Mouse (Mus musculus): ENCODE data around the gene Amotl1.

The Amotl1 gene

DNA sequence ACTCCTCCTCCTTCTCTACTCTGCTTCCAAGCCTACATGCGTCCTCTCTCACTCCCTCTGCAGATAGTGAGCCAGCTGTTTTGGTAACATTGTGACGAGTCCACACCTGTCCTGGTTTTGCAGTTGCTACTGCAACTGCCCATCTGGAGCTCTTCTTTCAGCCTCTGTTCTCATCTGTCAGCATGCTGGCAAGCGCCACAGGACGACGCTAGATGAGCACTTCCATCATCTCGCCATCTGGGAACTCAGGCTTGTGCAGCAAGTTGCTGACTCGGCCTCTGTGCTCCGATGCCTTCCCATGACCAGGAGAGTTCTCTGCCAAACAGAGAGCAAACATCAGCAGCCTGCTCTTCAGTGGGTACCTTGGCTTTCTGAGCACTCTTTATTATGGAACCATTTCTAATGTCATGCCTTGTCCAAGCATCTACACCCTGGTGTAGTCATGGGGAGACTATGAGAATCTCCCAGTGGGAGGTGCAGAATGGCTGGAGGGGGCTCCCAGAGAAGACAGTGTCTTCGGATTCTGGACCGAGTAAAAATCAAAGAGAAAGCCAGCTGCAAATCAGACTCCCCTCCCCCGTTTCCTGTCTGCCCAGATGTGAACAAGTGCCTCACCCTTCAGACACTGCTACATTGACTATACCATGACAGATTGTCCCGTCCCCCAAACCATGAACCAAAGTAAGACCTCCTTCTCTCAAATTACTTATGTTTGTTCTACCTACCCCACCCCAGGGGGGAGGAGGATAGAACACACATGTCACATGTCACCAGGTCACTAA is 97.1 kb downstream of the Amotl1 start:
- DNase-seq (ENCODE audit: low read depth, low spot score), result peak; percentile 34

DNA sequence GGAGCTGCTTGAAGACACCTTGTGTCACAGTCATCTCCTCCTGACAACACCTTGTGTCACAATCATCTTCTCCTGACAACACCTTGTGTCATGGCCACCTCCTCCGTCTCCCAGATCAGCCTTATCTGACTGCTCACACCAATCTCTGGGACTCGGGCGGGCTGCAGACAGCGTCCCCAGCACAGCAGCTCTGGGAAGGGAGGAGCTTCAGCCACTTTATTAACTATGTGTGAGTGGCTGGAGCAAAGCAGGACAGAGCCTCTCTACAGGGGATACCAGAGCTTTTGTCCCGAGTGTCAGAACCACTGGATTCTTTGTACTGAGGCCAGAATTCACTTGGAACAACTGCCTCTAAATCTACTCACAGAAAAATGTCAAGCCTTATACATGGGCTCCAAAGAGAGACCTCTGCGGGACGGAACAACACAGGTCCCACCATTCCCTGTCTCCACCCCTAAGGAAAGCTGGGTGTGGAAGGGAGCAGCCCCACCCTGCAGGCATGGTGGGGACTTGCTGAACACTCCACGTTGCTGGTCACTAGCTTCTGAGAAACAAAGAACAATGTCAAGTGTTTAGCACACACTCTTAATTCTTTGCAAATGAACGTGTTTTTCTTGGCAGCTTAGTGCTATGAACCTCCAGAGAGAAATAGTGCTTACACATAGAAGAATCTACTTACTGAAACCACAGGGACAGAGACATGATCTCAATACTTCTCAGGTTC is 100.7 kb downstream of the Amotl1 start:
- DNase-seq (ENCODE audit: low read depth, low spot score), result no peak

DNA sequence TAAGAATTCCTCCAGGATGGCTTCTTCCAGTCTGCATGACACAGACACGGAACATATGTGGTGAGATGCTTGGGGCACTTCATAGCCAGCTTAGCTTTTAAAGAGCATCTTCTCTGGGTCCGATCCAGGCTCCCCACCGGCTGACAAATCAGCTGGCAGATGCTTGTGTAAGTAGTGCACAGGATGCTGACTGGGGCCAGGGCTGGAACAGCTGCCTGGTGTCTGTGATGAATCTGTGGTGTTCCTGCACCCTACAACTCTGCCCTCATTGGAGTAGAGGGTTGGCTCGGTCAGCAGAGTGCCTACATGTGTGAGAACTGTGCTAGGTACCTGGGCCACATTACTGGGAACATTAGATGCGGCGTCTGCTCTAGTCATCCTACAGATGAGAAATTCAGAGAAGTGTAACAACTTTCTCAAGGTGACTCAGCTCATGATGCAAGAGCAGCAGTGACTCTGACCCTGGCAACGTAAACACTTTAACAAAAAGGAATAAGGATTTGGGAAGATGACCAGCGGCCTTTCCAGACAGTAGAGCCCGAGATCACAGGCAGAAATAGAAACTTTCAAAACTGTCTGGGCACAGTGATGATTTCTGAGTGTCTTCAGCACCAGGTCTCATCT is 109.9 kb downstream of the Amotl1 start:
- no peak for DNase-seq (ENCODE audit: low read depth, low spot score)

DNA sequence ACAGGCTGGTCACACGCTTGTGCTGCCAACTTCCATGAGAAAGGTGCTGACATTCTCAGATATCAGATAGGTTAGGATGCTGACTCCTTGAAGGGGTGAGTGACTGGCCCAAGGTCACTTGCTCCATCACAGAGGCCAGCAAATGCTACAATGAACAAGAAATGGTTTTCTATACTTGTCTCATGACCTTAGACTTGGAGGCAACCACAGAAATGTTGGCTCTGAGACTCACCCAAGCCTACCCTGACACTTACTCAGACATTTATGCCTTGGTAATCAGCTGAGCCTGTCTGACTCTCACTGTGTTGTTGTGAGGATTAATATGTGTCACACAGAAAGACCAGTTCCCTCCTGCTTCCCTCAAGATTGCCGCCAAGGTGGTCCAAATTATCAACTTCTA is 111.2 kb downstream of the Amotl1 start:
- no peak for DNase-seq (ENCODE audit: low read depth, low spot score)

DNA sequence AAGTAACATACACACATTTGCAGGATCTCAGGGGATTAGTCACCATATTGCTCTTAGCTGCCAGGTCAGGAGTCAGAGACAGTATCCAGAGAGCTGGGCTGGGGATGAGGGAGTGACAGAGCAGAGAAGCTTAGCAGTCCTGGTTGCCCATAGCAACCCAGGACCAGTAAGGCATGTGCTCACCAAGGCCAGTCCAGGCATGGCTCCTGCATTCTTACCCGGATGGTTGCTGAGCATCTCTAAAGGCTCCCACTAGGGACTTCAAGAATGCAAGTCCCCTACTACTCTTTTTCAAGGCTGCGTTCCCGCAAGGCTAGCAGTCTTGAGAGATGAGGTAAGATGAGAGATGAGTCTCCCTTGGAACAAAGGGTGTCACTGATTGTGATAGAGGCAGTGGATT is 112.6 kb downstream of the Amotl1 start:
- no peak for DNase-seq (ENCODE audit: low read depth, low spot score)

DNA sequence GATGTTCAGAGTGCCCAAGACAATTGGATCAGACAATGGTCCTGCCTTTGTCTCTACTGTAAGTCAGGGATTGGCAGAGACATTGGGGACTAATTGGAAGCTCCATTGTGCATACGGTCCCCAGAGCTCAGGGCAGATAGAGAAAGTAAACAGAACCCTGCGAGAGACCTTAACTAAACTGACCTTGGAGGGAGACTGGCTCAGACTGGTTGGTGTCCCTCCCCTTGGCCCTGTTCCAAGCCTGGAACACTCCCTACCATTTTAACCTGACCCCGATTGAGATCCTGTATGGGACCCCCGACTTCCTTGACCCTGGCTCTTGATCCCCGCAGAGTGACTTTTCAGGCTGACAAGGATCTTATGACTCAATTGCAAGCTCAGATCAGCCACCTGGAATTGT is 114.9 kb downstream of the Amotl1 start:
- DNase-seq (ENCODE audit: low read depth, low spot score), result no peak

DNA sequence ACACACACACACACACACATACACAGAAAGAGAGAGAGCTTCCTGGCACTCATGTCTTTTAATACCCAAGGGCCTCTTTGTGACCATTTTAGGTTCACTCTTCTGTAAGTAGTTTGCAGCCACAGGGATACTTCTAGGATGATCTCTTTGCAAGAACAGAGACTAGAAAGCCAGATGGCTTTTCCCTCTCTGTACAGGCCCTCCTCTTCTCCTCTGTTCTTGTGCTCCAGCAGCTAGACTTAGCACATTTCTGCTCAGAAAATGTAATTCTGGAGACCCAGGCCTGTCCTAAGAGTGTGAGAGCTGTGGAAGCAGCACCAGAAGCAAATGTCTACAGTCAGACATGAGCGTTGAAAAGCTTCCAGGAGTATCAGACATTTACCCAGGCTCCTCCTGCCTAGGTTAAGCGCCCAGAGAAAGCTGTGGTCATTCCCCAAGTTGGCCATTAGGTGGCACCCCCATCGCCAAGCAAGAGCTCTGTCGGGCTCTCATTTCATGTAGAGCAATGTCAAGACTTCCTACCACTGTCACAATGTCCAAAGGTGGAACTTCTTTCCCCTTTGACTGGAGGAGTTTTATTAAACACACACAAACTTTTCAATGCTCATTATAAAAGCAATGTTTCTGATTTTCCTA is 121.3 kb downstream of the Amotl1 start:
- DNase-seq (ENCODE audit: low read depth, low spot score), result peak; percentile 82

DNA sequence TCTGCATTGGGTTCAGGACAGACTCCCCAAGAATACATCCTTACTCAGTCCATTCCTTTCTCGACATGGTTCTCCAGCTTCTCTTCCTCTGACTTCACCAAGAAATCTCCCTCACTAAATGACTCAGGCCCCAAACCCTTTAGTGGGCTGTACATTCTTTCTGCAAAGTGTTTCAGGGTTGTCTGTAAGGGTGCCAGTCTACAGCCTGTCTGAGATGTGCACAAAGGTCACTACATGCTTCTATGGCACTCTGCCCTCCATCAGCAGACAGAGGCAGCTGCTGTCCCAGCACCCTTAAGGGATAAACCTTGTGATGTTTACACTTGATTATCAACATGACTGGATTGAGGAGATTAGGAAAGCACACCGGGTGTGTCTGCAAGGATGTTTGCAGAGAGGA is 123.2 kb downstream of the Amotl1 start:
- DNase-seq (ENCODE audit: low read depth, low spot score), result no peak

DNA sequence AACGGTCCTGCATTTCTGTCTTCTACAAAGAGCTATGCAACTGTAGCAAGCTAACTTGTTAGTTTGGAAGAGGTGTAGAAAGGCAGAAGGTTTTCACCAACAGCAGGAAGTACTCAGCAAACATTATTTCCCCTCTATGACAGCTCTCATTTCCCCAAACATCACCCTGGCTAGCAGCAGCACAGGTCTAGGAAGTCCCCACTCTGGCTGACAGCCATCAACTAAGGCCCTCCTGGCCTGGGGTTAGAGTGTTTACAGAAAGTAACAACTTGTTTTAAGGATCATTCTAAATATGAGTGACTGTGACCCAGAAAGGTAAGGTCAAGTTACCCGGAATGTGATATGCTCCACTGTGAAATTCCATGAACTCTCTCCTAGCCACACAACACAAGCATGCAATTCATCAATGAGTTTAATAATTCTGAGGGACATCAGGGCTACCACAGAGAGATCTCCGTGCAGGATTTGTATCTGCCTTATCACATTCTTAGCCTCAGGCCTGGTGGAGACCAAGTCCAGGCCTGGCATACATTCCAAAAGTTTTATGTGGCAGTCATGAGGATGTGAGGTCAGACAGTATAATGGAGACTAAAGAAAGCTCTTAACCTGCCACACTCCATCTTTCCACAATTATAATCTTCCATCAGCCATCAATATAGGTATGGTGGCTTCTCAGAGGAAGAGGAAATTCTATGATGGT is 123.7 kb downstream of the Amotl1 start:
- no peak for DNase-seq (ENCODE audit: low read depth, low spot score)

DNA sequence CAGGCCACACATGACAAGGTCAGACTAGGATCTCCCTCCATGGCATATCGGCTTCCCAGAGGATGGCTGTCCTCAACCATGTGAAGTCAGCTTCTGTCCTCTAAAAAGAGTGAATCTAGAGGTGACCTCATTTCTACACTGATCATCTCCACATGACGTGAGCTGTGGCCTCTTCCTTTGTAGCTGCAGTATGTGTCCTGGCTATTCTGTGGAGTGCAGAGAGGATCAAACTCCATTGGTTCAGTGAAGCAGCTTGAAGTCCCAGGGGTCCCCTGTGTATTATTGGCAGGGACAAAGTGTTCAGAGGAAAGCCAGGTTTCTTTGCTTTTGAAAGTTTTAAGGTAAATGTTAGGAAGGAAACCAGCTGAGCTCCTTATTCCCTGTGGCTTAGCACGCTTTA is 126.8 kb downstream of the Amotl1 start:
- DNase-seq (ENCODE audit: low read depth, low spot score), result no peak

DNA sequence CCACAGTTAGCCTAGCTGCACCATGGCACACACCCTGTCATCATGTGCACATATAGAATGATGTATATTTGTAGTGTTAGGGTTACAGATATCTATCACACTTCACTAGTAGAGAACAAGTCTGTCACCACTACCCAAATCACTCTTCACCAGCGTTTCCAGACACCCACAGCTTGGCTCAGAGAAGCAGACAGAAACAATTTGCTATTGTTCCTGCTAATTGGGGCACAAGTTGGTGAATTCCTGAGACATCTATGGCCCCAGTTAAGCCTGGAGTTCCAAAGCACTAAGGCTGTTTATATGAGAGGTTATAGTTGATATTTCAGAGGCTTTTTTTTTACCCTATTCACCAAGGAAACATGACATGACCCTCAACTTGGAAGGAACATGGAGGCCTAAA is 127.6 kb downstream of the Amotl1 start:
- no peak for DNase-seq (ENCODE audit: low read depth, low spot score)

DNA sequence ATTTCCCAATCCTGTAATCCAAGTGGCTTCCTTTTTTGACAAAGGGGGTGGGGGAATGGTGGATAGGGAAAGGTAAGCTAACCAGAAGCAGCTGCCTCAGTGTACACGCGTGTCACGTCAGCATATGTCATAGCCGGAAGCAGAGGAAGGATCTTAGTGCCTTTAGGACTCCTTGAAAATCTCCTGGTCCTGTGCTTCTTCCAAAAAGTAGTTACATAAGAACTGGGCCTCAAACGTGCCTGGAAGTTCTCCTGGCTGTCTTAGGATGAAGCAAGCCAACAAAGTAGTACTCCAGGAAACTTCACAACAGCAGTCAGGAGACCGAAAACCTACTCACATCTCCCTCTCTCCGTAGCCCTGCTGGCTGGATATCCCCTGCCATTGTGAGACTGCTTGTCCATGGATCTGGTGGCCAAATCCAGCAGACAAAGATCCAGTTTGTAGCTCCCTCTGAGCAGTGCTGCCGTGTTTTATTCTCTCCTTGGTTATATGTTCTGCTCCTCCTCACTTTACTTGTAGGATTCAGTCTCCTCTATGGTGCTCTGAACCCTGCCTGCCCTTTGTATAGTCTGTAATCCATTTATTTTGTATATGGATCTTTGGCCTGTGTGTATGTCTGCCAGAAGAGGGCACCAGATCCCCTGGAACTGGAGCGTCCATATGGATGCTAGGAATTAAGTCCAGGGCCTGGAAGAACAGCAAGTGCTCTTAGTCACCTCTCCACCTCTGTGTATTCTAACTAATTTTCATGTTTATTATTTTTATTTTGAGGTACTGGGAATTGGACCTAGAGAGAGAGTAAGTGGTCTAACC is 132.0 kb downstream of the Amotl1 start:
- DNase-seq (ENCODE audit: low read depth, low spot score), result no peak

DNA sequence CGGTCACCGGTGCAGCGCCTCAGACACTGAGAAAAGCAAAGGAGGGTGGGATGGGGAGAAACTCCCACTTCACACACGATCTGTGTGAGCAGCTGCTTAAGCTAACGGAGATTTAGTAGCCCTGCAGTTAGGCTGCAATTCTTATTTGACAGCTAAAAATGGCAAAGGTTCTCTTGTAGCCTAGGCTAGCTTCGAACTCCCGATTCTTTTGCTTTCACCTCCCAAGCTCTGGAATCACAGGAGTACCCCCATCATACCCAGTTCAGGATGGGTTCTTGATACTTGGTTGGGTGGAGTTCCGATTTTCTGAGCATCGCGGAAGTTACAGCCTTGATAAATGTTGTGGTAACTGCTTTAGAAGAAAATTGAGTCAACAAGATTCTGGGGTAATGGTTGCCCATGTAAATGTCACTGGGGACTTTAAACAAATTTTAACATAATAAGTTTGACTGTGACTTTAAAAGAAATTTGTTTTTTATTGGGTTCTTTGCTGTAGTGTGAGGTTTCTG is 143.9 kb downstream of the Amotl1 start:
- no peak for DNase-seq (ENCODE audit: low read depth, low spot score)

DNA sequence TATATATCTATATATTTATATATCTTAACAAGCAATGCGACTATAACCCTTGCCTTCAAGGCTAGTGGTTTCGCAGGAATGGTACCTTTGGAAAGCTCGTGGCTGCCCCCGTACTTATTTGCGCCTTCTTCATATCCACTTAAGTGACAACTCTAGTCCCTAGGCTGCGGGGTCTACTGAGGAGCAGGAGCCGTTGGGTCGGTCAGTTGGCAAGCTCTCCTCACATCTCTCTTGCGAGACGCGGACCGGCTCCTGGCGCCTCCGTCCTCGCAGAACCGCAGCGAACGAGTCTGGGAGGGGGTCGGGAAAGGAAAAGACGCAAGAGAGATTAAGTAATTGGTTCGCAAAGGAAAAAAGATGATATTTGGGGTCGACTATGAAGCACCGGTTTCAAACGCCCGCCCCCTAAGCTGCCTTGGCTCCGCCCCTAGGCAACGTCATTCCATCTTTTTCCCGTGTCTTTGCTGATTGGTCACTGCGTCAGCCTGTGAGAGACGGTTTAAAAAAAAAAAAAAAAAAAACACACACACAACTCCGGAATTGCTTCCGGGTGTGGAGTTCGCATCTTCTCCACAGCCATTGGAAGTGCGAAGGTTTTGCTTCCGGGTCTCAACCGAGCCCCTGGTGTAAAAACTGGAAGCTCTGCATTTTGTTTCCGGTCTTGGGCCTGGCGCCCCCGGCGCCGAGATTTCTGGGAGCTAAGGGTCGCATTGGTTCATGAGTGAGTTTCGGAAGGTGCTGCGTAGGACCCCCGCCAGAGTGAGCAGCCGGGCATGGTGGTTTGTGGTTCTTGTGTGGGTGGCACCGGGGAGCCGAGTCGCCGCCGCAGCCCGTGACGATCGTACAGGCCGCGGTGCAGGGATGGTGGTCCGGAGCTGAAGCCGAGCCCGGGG is 144.6 kb downstream of the Amotl1 start, which contains the start of the genes Kdm4d and Cwc15:
TSS of gene Kdm4d (minus strand) at position 460 of the 893 bp plus-strand sequence.
TSS of gene Cwc15 (plus strand) at position 595 of the 893 bp plus-strand sequence.
- DNase-seq (ENCODE audit: low read depth, low spot score), result peak; percentile 97

DNA sequence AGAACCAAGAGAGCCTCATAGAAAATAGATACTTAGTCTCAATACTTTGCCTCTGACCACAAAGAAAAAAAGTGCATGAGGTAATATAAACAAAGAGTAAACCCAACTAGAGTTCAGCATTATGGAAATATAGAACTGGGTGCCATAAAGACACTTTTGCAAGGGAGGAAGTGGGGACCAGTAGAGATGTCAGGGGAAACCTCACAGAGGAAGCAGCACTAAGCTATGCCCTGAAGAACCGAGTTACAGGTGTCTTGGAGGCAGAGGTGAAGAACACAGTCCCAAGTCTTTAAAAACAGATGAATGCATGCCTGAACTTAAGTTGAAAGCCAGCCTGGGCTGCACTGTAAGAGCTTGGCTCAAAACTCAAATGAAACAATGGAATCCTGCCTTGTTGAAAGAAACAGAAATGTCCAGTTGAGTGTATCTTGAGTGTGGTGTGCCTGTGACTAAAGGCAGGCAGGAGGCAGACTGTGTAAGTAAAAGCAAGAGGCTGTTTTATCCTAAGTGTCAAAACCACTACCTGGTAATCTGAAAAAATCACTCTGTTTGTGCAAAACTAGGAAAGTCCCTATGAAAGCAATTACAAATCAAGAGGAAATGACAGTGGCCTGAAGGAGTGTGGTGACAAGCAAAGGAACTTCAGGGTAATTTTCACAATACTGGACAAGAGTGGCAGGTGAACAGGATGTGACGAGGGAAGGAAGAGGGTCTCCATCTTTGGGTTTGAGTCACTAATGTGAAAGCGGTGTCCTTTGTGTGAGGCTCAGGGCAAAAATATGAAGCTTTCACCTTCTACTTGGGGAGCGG is 145.8 kb downstream of the Amotl1 start:
- peak; percentile 76 for DNase-seq (ENCODE audit: low read depth, low spot score)
